In genomic region chr12:32015268-32015769, GRCm38 (mm10) we compare ENCODE assay signal across 8 mouse cellular contexts. TPM values are rescaled to one million over a fixed set of nuclear protein-coding genes. Genes with fewer than 3 reads are reported as not detected.
A peak's percentile ranks its signal among the peaks of the same experiment; 100 is the strongest.
DNase-seq lines count a peak whose midpoint lies in the region; ATAC-seq lines count a peak whose summit lies in the region.
"Had no signal": no experiment of that assay in that cellular context is flagged by ENCODE, and none has a peak within 500 bp of the region (broad histone marks: within the 10 kb centered on the region; RNA-seq: fewer than 3 reads in every experiment).

No protein-coding gene starts in this region.

- ATAC-seq in embryonic facial prominence, embryonic 12.5 days (ENCODE audit: insufficient number of reproducible peaks, insufficient read depth, low FRiP score, low TSS enrichment): peak; percentile 75
- peak; percentile 40; the same call in 1 of the 2 replicates for ATAC-seq in limb, embryonic 15.5 days (ENCODE audit: insufficient number of reproducible peaks, low FRiP score, low TSS enrichment, low read depth)
- ATAC-seq in forebrain, embryonic 15.5 days (replicated peaks): no peak

- H3K9me3 ChIP-seq in embryonic facial prominence, embryonic 12.5 days: no peaks in the 10 kb centered on the region
- no peaks in the 10 kb centered on the region for H3K9me3 ChIP-seq in limb, embryonic 15.5 days
- no peaks in the 10 kb centered on the region for H3K9me3 ChIP-seq in forebrain, embryonic 15.5 days

- peaks cover 11% of the 10 kb centered on the region for H3K4me1 ChIP-seq in embryonic facial prominence, embryonic 12.5 days
- H3K4me1 ChIP-seq in limb, embryonic 15.5 days: no peaks in the 10 kb centered on the region
- peaks cover 15% of the 10 kb centered on the region for H3K4me1 ChIP-seq in forebrain, embryonic 15.5 days

- H3K27me3 ChIP-seq in embryonic facial prominence, embryonic 12.5 days: no peaks in the 10 kb centered on the region
- no peaks in the 10 kb centered on the region for H3K27me3 ChIP-seq in limb, embryonic 15.5 days
- H3K27me3 ChIP-seq in forebrain, embryonic 15.5 days: no peaks in the 10 kb centered on the region

- no peak overlapping the region for H3K4me3 ChIP-seq in embryonic facial prominence, embryonic 12.5 days
- no peak overlapping the region for H3K4me3 ChIP-seq in limb, embryonic 15.5 days
- no peak overlapping the region for H3K4me3 ChIP-seq in forebrain, embryonic 15.5 days

- H3K9ac ChIP-seq in embryonic facial prominence, embryonic 12.5 days: no peak overlapping the region
- H3K9ac ChIP-seq in limb, embryonic 15.5 days: no peak overlapping the region
- no peak overlapping the region for H3K9ac ChIP-seq in forebrain, embryonic 15.5 days (replicated peaks)

- H3K27ac ChIP-seq in embryonic facial prominence, embryonic 12.5 days: peak overlapping the region; percentile 17; the same call in 1 of the 2 replicates
- H3K27ac ChIP-seq in limb, embryonic 15.5 days: no peak overlapping the region
- H3K27ac ChIP-seq in forebrain, embryonic 15.5 days (replicated peaks): no peak overlapping the region; the same call in 1 of the 2 replicates

- 41% methylated on average over 6 of the region's 6 CpGs for WGBS in embryonic facial prominence, embryonic 12.5 days
- 28% methylated on average over 6 of the region's 6 CpGs for WGBS in limb, embryonic 15.5 days
- WGBS in forebrain, embryonic 15.5 days: 60% methylated on average over 6 of the region's 6 CpGs

- H3K36me3 ChIP-seq in embryonic facial prominence, embryonic 12.5 days: no peaks in the 10 kb centered on the region
- H3K36me3 ChIP-seq in limb, embryonic 15.5 days: no peaks in the 10 kb centered on the region
- no peaks in the 10 kb centered on the region for H3K36me3 ChIP-seq in forebrain, embryonic 15.5 days

- peak; percentile 59 for DNase-seq in right cerebral cortex, postnatal 25 days
- DNase-seq in right cerebral cortex, postnatal 10 days (ENCODE audit: low spot score in 2 of 2): no peak
- DNase-seq in natural killer cell, adult 2 months (ENCODE audit: low spot score in 2 of 2): no peak
- DNase-seq in layer of hippocampus, adult 11-12 months (ENCODE audit: low spot score): no peak
- DNase-seq: kidney, adult 18-20 months had no signal

- H3K4me2 ChIP-seq in embryonic facial prominence, embryonic 12.5 days (replicated peaks): no peak overlapping the region
- no peak overlapping the region for H3K4me2 ChIP-seq in limb, embryonic 15.5 days
- no peak overlapping the region for H3K4me2 ChIP-seq in forebrain, embryonic 15.5 days (replicated peaks)

RNA-seq across cellular contexts. Expression of gene Prkar2b, which starts 45.8 kb away (rescaled TPM):
- polyA plus RNA-seq in embryonic facial prominence, embryonic 12.5 days (2016; fragmentation: Nextera tagmentation; extraction: Ambion mirVana): 47.0 and 49.0 TPM in 2 replicates
- 14.0 and 16.2 TPM in 2 replicates for polyA plus RNA-seq in limb, embryonic 15.5 days (2015; fragmentation: Nextera tagmentation; extraction: Ambion mirVana)
- 124 and 138 TPM in 2 replicates for polyA plus RNA-seq in forebrain, embryonic 15.5 days (2015; fragmentation: Nextera tagmentation; extraction: Ambion mirVana)
